Mouse (Mus musculus): Measurements from ENCODE around the gene Efcab7. TPM values are rescaled to one million over a fixed set of nuclear protein-coding genes. Genes with fewer than 3 reads are reported as not detected.

Gene Efcab7
- polyA plus RNA-seq, 1 experiment from 2014 or later, result 3.6 TPM

DNA sequence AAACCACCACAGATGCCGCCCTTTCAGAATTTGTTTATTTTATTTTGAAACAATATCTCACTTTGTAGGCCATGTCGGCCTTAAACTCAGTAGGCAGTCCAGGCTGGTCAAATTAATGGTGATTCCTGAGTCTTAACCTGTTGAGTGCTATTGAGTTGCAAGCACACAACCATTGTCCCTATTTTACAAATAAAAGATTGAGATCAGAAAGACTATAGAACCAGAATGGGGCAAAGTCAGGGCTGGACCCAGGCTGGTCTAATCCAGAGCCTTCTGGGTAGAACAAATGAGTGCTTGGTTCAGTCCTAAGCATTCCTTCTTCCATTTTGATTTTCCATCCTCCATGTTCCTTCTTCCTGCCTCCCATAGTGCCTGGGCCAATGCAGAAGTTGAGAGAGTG lies 117.5 kb downstream of the Efcab7 start:
- no peak overlapping the region for H3K9ac ChIP-seq
- WGBS (ENCODE audit: insufficient replicate concordance), result 68% methylated on average over 2 of the region's 2 CpGs

DNA sequence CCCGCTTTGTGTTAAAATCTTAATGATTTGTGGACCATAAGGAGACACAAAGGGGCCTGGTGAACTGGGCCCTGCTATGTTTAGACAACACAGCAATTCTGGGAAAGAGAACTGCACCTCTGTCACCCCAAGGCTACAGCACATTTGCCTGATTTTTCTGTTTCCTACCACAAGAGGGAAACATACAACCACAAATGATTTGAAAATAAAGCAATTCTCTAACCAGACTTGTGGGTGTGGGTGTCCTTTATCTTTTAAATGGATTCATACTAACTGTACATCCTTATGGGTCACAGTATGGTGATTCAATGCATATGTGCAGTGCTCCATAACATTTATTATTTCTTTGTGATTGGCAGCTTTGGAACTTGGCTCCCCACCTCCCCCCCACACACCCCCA lies 118.2 kb downstream of the Efcab7 start:
- Histone ChIP-seq H3K36me3 (replicated peaks) (no peaks in the 10 kb centered on the region), H3K9me3 (replicated peaks) (no peaks in the 10 kb centered on the region), H3K4me1 (replicated peaks) (no peaks in the 10 kb centered on the region), H3K9ac (no peak overlapping the region), H3K4me3 (replicated peaks) (no peak overlapping the region), H3K27ac (replicated peaks) (no peak overlapping the region), H3K4me2 (no peak overlapping the region), H3K27me3 (no peaks in the 10 kb centered on the region)
- WGBS (ENCODE audit: insufficient replicate concordance), result 72% methylated on average over 1 of the region's 1 CpGs
- no peak for ATAC-seq (ENCODE audit: insufficient read depth)

More for the DNA sequence above, 117.5 kb downstream of the Efcab7 start:
- no peak for ATAC-seq (ENCODE audit: insufficient read depth)
- Histone ChIP-seq H3K4me3 (replicated peaks) (no peak overlapping the region), H3K4me1 (replicated peaks) (no peaks in the 10 kb centered on the region), H3K4me2 (no peak overlapping the region), H3K9me3 (replicated peaks) (no peaks in the 10 kb centered on the region), H3K27ac (replicated peaks) (no peak overlapping the region), H3K36me3 (replicated peaks) (no peaks in the 10 kb centered on the region), H3K27me3 (no peaks in the 10 kb centered on the region)

DNA sequence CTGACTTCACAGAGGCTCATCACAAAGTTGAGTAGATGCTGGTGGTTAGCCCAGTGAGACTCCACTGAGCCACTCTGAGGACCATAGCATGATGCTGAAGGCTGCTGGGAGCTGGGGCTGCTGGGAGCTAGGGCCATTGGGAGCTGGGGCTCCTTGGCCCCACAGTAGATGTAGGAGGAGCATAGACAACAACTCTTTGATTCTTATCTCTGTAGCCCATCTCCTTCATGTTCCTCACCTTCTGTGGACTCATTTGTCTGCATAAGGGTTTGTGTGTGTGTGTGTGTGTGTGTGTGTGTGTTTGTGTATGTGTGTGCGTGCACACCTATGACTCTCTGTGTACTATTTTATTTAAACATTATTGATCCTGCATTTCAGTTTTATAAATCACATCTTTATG lies 118.9 kb downstream of the Efcab7 start:
- no peaks in the 10 kb centered on the region for H3K4me1 ChIP-seq (replicated peaks)
- no peak overlapping the region for H3K27ac ChIP-seq (replicated peaks)
- no peak overlapping the region for H3K4me2 ChIP-seq
- no peaks in the 10 kb centered on the region for H3K36me3 ChIP-seq (replicated peaks)
- no peaks in the 10 kb centered on the region for H3K27me3 ChIP-seq
- H3K9ac ChIP-seq, result no peak overlapping the region
- 78% methylated on average over 1 of the region's 1 CpGs for WGBS (ENCODE audit: insufficient replicate concordance)
- no peak for ATAC-seq (ENCODE audit: insufficient read depth)
- H3K9me3 ChIP-seq (replicated peaks), result no peaks in the 10 kb centered on the region
- no peak overlapping the region for H3K4me3 ChIP-seq (replicated peaks)

DNA sequence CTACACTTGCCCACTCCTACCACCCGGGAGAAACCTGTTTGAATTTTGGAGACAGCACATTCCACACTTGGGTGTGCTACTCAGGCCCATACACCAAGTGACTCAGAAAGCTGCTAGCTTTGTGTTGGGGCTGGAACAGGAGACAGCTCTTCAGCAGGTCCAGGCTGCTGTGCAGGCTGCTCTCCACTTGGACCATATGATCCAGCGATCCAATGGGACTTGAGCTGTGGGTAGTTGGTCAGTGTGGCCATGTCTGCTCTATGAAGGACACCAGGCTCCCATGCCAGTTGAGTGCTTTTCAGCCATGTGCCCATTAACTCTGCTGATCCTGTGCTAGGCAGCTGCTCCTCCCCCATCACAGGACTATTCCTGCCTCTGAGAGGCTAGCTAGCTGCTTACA lies 124.9 kb downstream of the Efcab7 start:
- no peaks in the 10 kb centered on the region for H3K27me3 ChIP-seq
- H3K4me1 ChIP-seq (replicated peaks), result 0 out of 2 replicates have a peak, but pooled peaks cover 3% of the 10 kb centered on the region
- ATAC-seq (ENCODE audit: insufficient read depth), result no peak
- no peak overlapping the region for H3K27ac ChIP-seq (replicated peaks)
- no peak overlapping the region for H3K4me2 ChIP-seq
- no peak overlapping the region for H3K4me3 ChIP-seq (replicated peaks)
- H3K36me3 ChIP-seq (replicated peaks), result no peaks in the 10 kb centered on the region
- WGBS (ENCODE audit: insufficient replicate concordance), result 62% methylated on average over 2 of the region's 2 CpGs
- H3K9me3 ChIP-seq (replicated peaks), result no peaks in the 10 kb centered on the region
- no peak overlapping the region for H3K9ac ChIP-seq

DNA sequence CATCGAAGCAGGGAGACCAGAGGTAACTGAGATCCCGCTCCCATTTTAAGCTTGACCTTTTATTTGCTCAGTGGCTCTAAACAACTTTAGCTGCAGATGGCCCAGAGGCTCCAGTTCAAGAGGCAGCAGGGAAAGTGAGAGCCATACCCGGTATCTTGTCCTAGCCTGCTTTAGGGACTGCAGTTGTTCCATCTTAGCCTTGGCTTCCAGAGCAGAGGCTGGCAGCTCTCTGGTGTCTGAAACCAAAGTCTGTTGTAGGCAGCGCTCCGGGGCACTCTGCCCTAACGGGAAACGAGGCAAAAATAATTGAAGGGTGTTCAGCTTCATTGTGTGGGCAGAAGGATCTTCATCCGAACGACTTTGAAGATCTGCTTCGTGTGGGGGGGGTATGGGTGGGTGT lies 126.4 kb downstream of the Efcab7 start:
- Histone ChIP-seq H3K9me3 (replicated peaks) (no peaks in the 10 kb centered on the region), H3K4me1 (replicated peaks) (0 out of 2 replicates have a peak, but pooled peaks cover 3% of the 10 kb centered on the region), H3K9ac (no peak overlapping the region), H3K27me3 (no peaks in the 10 kb centered on the region), H3K27ac (replicated peaks) (no peak overlapping the region), H3K36me3 (replicated peaks) (no peaks in the 10 kb centered on the region), H3K4me3 (replicated peaks) (no peak overlapping the region), H3K4me2 (no peak overlapping the region)
- ATAC-seq (ENCODE audit: insufficient read depth), result no peak
- 75% methylated on average over 10 of the region's 10 CpGs for WGBS (ENCODE audit: insufficient replicate concordance)

DNA sequence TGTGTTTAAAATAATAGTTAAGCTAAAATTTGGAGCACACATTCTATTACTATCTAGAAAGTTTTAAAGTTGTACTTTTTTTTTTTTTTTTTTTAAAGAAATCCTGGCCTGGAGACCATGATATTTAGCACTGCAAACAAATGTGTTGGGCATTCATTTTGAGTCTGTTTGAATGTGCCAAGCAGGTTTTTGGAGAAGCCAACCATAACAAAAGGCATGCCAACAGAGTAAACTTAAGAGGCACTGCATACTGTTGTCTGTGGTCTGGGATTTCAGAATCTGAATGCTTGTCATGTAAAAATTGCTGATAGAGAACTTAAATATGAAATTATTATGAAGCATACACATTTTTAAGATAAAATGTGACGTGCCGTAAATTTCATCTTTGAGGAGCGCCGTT lies 128.2 kb downstream of the Efcab7 start:
- H3K9ac ChIP-seq, result no peak overlapping the region
- no peak overlapping the region for H3K27ac ChIP-seq (replicated peaks)
- 71% methylated on average over 4 of the region's 4 CpGs for WGBS (ENCODE audit: insufficient replicate concordance)
- no peaks in the 10 kb centered on the region for H3K27me3 ChIP-seq
- ATAC-seq (ENCODE audit: insufficient read depth), result no peak
- no peak overlapping the region for H3K4me3 ChIP-seq (replicated peaks)
- H3K4me1 ChIP-seq (replicated peaks), result 0 out of 2 replicates have a peak, but pooled peaks cover 3% of the 10 kb centered on the region
- no peaks in the 10 kb centered on the region for H3K36me3 ChIP-seq (replicated peaks)
- H3K9me3 ChIP-seq (replicated peaks), result no peaks in the 10 kb centered on the region
- H3K4me2 ChIP-seq, result no peak overlapping the region

DNA sequence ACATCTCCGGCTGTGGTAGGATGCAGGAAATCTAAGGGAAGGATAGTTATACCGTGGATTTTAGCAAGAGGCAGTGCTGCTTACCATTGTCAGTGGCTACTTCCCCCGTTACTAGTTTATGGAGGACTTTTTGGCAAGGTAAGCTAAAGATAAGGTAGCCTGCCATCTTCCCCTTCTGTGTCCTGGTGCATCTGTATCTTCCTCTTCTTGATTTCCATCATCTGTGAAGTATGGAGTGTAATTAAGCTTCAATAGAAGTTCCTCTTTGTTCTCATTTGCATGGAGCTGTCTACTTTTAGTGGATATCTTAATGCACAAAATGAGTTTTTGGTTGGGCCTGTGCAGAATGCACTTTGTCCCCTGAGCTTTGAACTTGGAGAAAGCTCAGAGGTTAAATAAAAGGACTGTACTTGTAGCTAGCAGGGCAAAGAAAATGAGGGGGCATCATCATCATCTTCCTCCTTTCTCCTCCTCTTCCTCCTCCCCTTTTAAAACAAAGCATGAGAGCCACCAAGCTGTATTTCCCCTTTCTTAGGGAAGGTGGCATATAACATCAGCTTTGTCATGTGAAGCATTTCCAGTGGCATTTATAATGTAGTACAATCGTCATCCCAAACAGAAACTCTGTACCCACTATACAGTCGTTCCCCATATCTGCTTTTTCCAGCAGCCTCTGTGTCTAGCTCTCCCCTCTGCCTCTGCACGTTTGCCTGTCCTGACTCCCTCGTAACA lies 129.3 kb downstream of the Efcab7 start:
- no peak for ATAC-seq (ENCODE audit: insufficient read depth)
- Histone ChIP-seq H3K36me3 (replicated peaks) (peaks cover 3% of the 10 kb centered on the region; the same call in 1 of the 2 replicates), H3K4me1 (replicated peaks) (0 out of 2 replicates have a peak, but pooled peaks cover 3% of the 10 kb centered on the region), H3K4me2 (no peak overlapping the region), H3K27ac (replicated peaks) (no peak overlapping the region), H3K27me3 (no peaks in the 10 kb centered on the region), H3K4me3 (replicated peaks) (no peak overlapping the region), H3K9me3 (replicated peaks) (no peaks in the 10 kb centered on the region), H3K9ac (no peak overlapping the region)
- WGBS (ENCODE audit: insufficient replicate concordance), result 39% methylated on average over 7 of the region's 7 CpGs

DNA sequence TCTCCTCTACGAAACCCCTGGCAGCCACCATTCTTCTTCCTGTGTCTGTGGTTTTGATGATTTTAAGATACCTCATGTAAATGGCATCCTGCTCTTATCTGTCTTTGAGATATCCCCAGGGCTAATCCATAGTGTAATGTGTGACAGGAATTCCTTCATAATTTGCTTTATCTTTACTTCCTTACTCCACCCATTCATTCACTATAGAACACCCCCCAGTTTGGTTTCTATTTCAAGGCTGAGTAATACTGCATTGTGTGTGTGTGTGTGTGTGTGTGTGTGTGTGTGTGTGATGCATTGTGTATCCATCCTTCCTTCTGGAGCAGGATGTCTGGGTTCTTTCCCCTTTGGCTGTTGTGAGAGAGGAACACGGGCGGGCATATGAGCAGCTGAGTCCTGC lies 130.3 kb downstream of the Efcab7 start:
- peaks cover 13% of the 10 kb centered on the region for H3K36me3 ChIP-seq (replicated peaks)
- no peak for ATAC-seq (ENCODE audit: insufficient read depth)

More for the DNA sequence above, 130.3 kb downstream of the Efcab7 start:
- no peaks in the 10 kb centered on the region for H3K27me3 ChIP-seq
- no peak overlapping the region for H3K27ac ChIP-seq (replicated peaks)
- no peak overlapping the region for H3K9ac ChIP-seq
- 0 out of 2 replicates have a peak, but pooled peaks cover 3% of the 10 kb centered on the region for H3K4me1 ChIP-seq (replicated peaks)
- H3K9me3 ChIP-seq (replicated peaks), result no peaks in the 10 kb centered on the region
- H3K4me3 ChIP-seq (replicated peaks), result no peak overlapping the region
- H3K4me2 ChIP-seq, result no peak overlapping the region
- 59% methylated on average over 3 of the region's 3 CpGs for WGBS (ENCODE audit: insufficient replicate concordance)

Other genes with a start within 250 kb of the Efcab7 start
- gene Foxd3, start 172.9 kb upstream of the Efcab7 start, polyA plus RNA-seq (2015; fragmentation: Nextera tagmentation; extraction: Ambion mirVana), result not detected in 2 replicates
- gene Alg6, start 113.5 kb upstream of the Efcab7 start, polyA plus RNA-seq (2015; fragmentation: Nextera tagmentation; extraction: Ambion mirVana), result 10.3 and 11.1 TPM in 2 replicates
- gene Pgm1, start 100.2 kb downstream of the Efcab7 start, polyA plus RNA-seq (2015; fragmentation: Nextera tagmentation; extraction: Ambion mirVana), result 104 and 146 TPM in 2 replicates
- gene Itgb3bp, start 100.6 kb downstream of the Efcab7 start, polyA plus RNA-seq (2015; fragmentation: Nextera tagmentation; extraction: Ambion mirVana), result 13.1 and 13.7 TPM in 2 replicates

Measured in liver, embryonic 15.5 days (tissue).